Mouse (Mus musculus) myocyte (in vitro differentiated cells): ENCODE measurements around the gene Olfr1097. TPM values are rescaled to one million over a fixed set of nuclear protein-coding genes. Genes with fewer than 3 reads are reported as not detected.

ENCODE experiments used
- H3K27me3 ChIP-seq: one replicate; pipeline ENCODE4 v1.6.1; 2011; ENCODE audit not compliant: control insufficient read depth, insufficient read depth, insufficient read length
- H3K36me3 ChIP-seq: one replicate; pipeline ENCODE4 v1.6.1; 2011; ENCODE audit not compliant: control insufficient read depth, insufficient read depth
- H3K4me2 ChIP-seq: one replicate; pipeline ENCODE4 v1.6.1; 2011; ENCODE audit warnings: low read depth, control low read depth
- H3K4me3 ChIP-seq: one replicate; pipeline ENCODE4 v1.5.1; 2011; ENCODE audit warnings: mild to moderate bottlenecking, control low read depth, moderate library complexity
- H3K79me2 ChIP-seq: one replicate; pipeline ENCODE4 v1.6.1; 2011; ENCODE audit not compliant: control insufficient read depth, insufficient read depth
- H3ac ChIP-seq: one replicate; pipeline ENCODE4 v1.6.1; 2011; ENCODE audit not compliant: control insufficient read depth, insufficient read length
- POLR2AphosphoS2 ChIP-seq: IDR thresholded peaks from one replicate; pipeline ENCODE4 v1.6.1; 2011; ENCODE audit warnings: low read depth, control low read depth; ENCODE audit not compliant: insufficient read length
- polyA plus RNA-seq: library from polyadenylated mRNA; unstranded; fragments of >200 nt; fragmentation: generic; extraction: Trizol; gene quantifications from one replicate; pipeline ENCODE4 v1.2.1, GENCODE M21; 2012; ENCODE audit warnings: missing spikeins

The Olfr1097 gene
- polyA plus RNA-seq, 1 experiment: not detected

GRCm38 (mm10) chr2:86851596-86851995 is 40.4 kb downstream of the Olfr1097 start, which contains the start of gene Olfr1095:
TSS of gene Olfr1095 (minus strand) at chr2:86851696.
- Histone ChIP-seq H3K27me3 (no peaks in the 10 kb centered on the region), H3K79me2 (no peaks in the 10 kb centered on the region), H3K36me3 (no peaks in the 10 kb centered on the region), H3K4me3 (no peak within 1 kb of the TSS), H3K4me2 (no peak within 1 kb of the TSS), H3ac (no peak within 1 kb of the TSS)
- TF ChIP-seq POLR2AphosphoS2: no peak

Other genes starting within 250 kb of the Olfr1097 start
- gene Olfr1085, start 230.2 kb downstream of the Olfr1097 start, polyA plus RNA-seq: not detected
- gene Olfr1086, start 212.1 kb downstream of the Olfr1097 start, polyA plus RNA-seq: not detected
- gene Olfr1087, start 193.8 kb downstream of the Olfr1097 start, polyA plus RNA-seq: not detected
- not detected for gene Olfr1089, start 158.5 kb downstream of the Olfr1097 start, polyA plus RNA-seq
- not detected for gene Olfr1090, start 133.2 kb downstream of the Olfr1097 start, polyA plus RNA-seq
- gene Olfr1093, start 109.7 kb downstream of the Olfr1097 start, polyA plus RNA-seq: not detected
- not detected for gene Olfr141, start 82.2 kb downstream of the Olfr1097 start, polyA plus RNA-seq
- gene Olfr1094, start 67.6 kb downstream of the Olfr1097 start, polyA plus RNA-seq: not detected
- not detected for gene Olfr1095, start 40.5 kb downstream of the Olfr1097 start, polyA plus RNA-seq
- gene Gm13723, start 17.4 kb downstream of the Olfr1097 start, polyA plus RNA-seq: not detected
- gene Olfr1098, start 32.3 kb upstream of the Olfr1097 start, polyA plus RNA-seq: not detected
- gene Olfr1099, start 68.5 kb upstream of the Olfr1097 start, polyA plus RNA-seq: not detected
- not detected for gene Olfr1100, start 87.7 kb upstream of the Olfr1097 start, polyA plus RNA-seq
- gene Olfr1101, start 99.0 kb upstream of the Olfr1097 start, polyA plus RNA-seq: not detected
- gene Olfr1102, start 106.2 kb upstream of the Olfr1097 start, polyA plus RNA-seq: not detected
- gene Olfr1104, start 134.9 kb upstream of the Olfr1097 start, polyA plus RNA-seq: not detected
- gene Olfr1105, start 144.3 kb upstream of the Olfr1097 start, polyA plus RNA-seq: not detected
- gene Olfr1106, start 160.1 kb upstream of the Olfr1097 start, polyA plus RNA-seq: not detected
- gene Olfr1107, start 183.6 kb upstream of the Olfr1097 start, polyA plus RNA-seq: not detected
- not detected for gene Olfr1109, start 203.8 kb upstream of the Olfr1097 start, polyA plus RNA-seq
- gene Olfr259, start 222.4 kb upstream of the Olfr1097 start, polyA plus RNA-seq: not detected
- not detected for gene Olfr1110, start 248.1 kb upstream of the Olfr1097 start, polyA plus RNA-seq